Mouse (Mus musculus) liver, embryonic 14.5 days (tissue): ENCODE results near the gene Tapbp.
"Not testable (repeated sequence)": the region's sequence is repeated elsewhere in the genome, so short reads cannot be mapped to it uniquely, and the experiment has no call there.

Experiments
- CTCF ChIP-seq: IDR thresholded peaks from 2 replicates; pipeline ENCODE4 v1.5.1; 2016; ENCODE audit warnings: antibody characterized with exemption, low read depth, control low read depth
- EP300 ChIP-seq: IDR thresholded peaks from 2 replicates; pipeline ENCODE4 v1.6.1; 2016; ENCODE audit warnings: antibody characterized with exemption, low read depth

DNA sequence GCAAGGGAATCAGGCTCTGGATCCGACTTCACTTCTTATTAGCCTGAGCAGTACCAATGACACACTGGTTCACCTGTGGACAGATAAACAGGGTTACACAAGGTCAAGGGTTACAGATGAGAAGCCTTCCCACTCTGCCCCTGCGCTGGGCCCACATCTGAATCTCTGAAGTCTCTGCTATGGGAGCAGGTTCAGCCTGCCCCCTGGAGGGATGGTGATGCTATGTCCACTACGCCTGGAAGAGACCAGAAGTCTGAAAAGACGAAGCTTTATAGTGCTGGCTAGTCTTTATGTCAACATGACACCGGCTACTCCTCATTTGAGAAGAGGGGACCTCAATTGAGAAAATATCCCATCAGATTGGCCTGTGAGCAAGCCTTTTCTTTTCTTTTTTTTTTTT lies 39.9 kb upstream of the Tapbp start:
- TF ChIP-seq CTCF, result peak; percentile 49; the same call in 1 of the 2 replicates
- TF ChIP-seq EP300, result not testable (repeated sequence)
